Mouse (Mus musculus) cerebellum, adult 8-10 months (tissue): Measurements from ENCODE around the gene Bcap29.
"Not testable (repeated sequence)": the region's sequence is repeated elsewhere in the genome, so short reads cannot be mapped to it uniquely, and the experiment has no call there.

Source experiments
- DNase-seq: peaks from one replicate; pipeline ENCODE4 v3.0.0; 2022

Gene Bcap29

DNA sequence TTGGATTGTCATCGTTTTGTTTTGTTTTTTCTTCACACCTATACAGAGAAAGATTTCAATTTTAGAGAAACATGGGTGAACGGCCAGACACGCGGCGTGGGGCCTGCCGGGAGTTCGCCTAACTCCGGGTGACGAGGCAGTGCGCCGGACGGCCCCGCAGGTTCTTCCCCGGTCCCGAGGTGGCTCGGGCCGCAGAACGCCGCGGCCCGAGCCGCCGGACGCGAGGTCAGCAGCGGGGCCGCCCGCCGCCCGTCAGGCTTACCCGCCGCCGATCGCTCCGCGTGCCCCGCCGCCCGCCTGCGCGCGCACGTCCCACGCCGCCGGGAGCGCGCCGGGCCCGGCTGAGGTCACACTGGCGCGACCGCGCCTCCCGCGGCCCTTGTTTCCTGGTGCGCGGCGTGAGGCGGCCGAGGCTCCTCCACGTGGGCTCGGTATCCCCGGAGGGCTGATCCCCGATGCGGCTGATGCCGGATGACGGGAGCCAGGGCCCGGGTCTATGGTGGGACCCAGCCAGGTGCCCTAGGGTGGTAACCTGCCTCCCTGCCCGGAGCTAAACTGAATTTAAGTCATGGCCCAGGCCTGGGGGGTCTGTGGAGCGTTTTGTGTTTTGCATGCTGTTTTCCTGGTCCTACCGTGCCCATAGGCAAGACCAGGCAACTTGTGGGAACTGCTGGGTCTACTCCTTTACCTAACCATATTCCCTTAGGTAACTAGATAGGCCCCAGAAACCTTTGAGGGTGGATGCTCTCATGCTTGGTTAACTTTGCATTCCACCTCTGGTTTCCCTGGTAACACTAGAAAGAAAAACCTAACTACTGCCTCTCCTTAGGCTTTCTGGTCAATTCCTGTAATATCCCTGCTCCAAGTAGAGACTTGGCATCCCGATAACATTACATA lies at the start of gene Bcap29:
Gene Bcap29, minus strand, starts transcription at position 316 of the 897 bp plus-strand sequence.
- peak; percentile 73 for DNase-seq

DNA sequence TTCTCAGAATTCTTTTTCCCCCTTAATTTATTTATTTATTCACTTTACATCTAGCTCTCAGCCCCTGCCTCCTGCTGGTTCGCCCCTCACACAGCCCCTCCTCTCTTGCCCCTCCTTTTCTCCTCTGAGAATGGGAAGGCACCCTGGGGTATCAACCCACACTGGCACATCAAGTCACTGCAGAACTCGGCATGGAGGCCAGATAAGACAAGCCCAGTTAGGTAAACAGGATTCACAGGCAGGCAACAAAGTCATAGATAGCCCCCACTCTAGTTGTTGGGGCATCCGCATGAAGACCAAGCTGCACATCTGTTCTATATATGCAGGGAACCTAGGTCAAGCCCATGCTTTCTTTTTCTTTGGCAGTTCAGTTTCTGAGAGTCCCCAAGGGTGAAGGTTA lies 32.7 kb upstream of the Bcap29 start:
- no peak for DNase-seq

DNA sequence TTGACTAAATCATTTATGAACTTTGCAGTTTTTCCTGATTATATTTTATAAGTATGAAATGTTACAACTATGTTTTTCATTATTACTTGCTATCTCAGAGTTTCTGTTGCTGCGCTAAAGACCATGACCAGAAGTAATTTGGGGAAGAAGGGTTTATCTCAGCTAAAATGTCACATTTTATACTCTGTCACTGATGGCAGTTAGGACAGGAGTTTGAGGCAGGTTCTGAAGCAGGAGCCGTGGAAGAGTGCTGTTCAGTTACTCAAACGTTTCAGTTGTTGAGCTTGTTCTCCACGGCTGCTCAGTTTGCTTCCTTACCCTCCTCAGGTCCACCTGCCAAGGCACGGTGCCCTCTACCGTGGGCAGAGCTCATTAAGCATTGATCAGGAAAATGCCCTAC lies 31.5 kb upstream of the Bcap29 start:
- no peak for DNase-seq

DNA sequence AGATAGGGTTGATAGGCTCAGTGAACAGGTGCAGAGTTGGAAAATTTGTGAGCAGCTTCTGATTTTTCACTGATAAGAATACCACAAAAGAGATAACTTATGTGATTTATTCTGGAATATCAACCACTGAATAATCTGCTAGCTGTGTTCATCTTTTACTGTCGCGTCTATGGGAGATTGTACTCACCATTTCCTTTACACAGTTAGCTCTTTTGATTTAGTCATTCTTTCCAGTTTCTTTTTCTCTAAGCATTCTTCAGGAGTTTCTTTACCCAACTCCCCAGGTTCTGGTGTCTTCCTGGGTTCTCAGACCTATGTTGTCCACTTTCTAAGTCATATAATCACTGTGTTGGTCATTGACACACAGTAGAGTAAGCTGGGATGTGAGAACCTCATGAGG lies 22.4 kb upstream of the Bcap29 start:
- no peak for DNase-seq

DNA sequence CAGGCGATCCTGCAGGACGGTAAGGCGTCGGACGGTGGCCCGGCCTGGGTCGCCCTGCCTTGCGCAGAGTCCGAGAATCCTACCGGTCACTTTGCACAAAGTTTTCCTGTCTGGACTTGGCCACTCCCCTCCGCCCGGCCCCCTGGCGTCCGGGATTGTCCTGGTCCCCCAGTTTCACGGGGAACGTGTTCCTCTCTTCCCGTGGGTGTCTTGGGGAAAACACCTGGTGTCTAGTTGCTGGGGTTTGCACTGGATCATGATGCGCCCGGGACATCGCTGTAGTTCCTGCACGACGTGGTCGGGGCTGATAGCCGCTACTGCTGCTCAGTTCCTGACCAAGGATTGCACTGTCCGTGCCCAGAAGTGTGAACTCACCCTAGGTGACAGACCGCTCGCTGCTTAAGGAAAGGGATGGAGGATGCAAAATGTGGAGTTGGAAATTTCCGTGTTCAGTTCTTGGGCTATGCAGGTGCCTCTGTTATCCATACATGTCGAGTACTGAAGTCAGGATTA lies 20.6 kb upstream of the Bcap29 start:
- no peak for DNase-seq

DNA sequence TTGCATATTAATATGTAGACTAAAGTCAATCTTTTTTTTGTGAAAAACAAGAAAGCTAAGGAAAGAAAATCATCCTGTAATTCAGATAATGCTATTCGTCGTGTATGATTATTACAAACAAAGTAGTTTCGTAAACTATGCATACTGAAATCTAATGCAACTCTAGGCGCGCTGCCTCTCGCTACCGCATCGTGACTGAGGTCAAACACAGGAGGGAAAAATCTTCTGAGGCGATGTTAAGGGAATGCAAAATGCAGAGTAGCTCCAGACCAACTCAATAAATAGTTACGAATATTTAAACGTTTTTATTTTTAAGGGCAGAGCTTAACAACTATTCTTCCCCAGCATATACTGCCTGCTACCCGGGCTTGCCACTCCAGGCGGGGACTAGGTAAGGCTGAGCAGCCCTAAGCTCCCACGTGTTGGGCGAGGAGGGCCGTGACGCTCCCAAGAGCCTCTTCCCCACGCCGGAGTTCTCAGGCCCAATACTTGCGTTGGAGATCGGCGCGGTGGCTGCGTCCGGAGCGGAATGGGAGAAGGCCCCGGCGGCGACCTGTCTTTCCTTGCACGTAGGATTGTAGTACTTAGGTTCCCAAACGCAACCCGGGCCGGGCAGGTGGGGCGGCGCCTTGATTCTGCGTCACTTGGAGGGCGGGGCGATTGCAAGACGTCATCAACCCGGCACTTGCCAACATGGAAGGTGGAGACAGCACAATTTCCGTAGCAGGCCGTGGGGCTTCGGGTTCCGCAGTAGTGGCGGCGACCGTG lies 19.9 kb upstream of the Bcap29 start, which contains the start of the genes Dus4l and Cog5:
Gene Dus4l, minus strand, starts transcription at position 630 of the 768 bp plus-strand sequence.
Gene Cog5, plus strand, starts transcription at position 673 of the 768 bp plus-strand sequence.
- DNase-seq = peak; percentile 99

DNA sequence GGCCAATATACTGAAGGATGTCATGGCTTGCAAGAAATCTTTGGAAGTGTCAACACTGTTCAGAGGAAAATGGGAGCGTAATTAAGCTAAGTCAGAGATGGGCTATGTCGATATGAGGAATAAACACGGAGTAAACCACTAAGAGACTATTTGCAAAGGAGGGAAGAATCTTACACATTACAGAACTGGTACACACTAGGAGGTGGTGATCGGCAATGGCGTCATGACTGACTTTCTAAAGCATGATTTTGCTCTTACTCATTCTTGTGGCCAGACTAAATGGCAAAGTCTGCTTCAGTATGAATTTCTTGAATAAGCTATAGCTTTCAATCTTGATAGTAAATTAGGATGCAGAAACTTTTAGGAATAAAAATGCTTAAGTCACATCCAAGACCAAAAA lies 19.2 kb upstream of the Bcap29 start:
- no peak for DNase-seq

DNA sequence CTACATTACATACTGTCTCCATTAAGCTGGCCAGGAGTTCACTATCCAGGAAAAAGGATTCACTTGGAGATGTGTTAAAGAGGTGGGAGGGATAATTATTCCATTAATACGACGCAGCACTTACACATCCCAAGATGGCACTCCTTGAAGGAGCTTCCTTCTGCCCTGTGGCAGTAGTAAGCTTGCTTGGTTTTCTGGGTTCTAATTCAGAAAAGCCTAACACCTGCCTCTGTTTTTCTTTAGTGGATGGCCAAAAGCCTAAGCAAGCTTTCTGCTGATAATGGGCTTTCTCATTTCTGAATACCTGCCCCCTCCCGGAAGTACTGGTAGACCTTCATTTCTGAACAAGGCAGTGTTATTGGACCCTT lies 766 bp upstream of the Bcap29 start:
- no peak for DNase-seq

DNA sequence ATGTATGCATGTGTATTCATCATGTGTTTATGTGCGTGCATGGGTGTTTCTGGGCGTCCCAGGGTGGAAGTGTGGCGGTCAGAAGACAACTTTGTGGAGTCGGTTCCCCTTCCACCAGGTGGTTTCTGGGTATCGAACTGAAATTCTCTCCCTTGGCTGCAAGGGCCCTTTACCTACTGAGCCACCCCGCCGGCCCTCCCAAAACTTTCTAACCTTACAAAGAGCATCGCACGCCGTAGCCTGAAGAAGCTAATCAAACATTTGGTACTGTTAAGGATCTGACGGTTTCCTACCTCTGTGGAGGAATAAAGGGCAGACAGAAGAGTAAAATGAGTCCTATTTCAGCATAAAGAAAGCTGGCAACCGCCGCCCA lies 502 bp downstream of the Bcap29 start:
- no peak for DNase-seq

DNA sequence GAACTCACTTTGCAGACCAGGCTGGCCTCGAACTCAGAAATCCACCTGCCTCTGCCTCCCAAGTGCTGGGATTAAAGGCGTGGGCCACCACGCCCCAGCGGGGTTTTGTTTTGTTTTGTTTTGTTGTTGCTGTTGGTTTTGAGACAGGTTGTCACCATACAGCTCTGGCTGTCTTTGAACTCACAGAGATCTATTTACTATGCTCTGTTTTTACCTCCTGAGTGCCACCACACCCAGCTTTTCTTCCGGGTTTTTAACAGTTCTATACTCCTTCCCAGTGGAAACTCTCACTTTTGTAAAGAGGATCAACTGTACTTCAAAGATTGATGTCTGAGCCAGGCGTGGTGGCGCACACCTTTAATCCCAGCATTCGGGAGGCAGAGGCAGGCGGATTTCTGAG lies 6.1 kb downstream of the Bcap29 start:
- DNase-seq = not testable (repeated sequence)

DNA sequence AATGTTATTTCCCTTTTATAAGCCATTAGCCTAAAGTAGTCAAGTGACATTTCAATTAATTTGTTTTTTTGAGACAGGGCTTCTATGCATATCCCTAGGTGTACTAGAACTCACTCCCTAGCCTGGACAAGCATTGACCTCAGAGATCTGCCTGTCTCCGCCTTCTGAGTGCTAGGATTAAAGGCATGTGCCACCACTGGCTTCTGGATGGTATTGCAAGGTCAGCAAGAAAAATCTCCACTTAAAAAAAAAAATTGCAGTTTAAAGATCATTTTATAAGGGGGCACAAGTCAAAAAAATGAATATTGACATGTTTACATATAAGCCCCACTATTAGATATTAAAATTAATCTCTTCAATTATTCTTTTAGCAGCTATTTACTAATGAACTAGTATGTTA lies 9.4 kb downstream of the Bcap29 start:
- DNase-seq = no peak

DNA sequence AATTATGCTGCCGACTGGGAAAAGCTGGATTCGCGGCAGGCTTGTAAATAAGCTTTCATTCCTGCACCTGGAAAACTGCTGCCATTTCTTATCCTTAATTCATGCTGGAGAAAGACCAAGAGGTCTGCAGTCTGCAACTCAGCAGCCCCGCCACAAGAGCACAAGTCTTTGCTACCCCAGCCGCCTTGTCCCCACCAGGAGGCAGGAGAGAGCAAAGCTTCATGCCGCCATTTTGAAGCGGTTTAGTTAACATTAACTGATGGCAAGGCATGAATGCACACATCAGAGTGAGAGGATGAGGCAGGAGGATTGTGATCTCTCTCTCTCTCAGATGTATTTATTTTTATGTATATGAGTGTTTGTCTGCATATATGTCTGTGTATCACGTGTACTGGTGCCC lies 14.4 kb downstream of the Bcap29 start:
- DNase-seq = no peak

DNA sequence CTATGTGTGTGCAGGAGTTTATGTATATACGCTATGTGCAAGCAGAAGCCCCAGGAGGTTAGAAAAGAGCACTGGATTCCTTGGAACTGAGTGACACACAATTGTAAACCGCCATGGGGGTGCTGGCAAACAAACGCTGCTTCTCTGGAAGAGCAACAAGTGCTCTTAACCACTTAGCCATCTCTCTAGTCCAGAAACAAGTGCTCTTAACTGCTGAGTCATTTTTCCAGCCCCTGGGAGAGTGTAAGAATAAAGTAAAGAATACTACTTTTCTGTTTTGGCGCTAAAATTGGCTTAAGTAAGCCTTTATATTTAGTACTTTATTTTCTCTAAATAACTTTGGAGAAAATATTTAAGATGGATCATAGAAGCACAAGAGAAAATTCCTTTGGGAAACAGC lies 21.1 kb downstream of the Bcap29 start:
- DNase-seq = no peak

DNA sequence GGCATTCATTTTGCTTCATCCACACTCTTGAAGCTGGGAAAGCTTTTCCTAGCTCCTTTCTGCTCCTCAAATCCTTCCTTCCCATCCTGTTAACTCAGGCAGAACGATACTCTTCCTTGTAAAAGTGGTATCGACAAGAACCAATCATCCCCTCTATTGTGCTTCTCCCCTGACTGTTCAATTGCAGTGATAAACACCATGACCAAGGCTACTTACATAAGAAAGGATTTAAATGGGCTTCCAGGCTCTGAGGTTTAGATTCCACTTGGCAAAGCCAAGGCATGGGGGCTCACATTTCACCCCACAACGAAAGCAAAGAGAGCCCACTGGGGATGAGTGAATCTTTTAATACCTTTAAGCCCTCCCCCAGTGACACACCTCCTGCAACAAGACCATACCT lies 26.3 kb downstream of the Bcap29 start:
- no peak for DNase-seq

DNA sequence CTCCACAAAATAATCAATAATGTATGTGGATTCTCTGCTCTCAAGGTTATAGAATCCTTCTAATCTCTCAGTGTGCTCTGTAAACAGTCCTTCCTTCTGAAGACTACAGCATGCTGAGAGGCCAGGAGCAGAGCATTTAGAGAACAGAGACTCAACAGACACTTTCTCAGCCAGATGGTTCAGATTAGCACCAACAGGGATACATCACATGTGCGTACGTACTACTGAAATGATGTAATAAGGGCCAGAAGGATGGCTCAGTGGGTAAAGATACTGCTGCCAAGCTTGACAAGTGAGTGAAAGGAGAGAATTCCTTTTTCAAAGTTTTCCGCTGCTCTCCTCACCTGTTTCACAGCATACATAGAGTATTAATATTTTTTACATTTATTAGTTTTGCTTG lies 29.6 kb downstream of the Bcap29 start:
- DNase-seq = peak; percentile 11

DNA sequence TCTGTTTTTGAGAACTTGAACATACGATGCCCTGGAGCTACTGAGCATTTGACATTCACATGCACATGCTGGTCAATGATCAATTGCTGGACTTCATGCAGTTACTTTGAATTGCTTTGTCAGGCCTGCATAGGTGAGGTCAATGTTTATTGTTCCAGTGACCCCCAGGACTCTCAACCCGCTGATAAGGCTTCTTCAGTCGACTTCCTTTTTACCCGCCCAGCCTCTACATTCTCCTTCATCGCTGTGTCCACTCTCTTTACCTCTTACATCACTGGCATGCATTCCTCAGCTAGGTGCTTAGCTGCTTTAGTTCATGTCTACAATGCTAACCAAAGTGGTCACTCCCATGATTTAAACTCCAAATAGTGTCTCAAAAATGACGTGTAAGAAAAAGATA lies 30.9 kb downstream of the Bcap29 start:
- no peak for DNase-seq

DNA sequence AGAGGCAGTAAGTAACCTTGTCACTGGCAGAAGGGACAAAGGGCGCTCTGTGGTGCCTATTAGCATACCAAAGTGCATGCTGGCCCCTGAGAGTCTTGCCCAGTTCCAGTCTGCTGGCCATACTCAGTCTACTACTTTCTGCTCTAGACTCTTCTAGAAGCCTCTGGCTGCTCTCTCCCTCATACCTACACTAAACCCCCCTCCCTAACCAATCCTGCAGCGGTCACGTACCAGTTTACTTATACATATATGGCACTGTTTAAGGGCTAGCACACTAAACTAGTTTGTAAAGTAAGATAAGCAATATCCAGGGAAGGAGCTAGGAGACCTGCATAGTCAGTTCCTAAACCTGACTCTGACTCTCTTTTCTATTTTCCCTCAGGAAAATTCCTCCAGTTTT lies 40.2 kb downstream of the Bcap29 start:
- DNase-seq = no peak

DNA sequence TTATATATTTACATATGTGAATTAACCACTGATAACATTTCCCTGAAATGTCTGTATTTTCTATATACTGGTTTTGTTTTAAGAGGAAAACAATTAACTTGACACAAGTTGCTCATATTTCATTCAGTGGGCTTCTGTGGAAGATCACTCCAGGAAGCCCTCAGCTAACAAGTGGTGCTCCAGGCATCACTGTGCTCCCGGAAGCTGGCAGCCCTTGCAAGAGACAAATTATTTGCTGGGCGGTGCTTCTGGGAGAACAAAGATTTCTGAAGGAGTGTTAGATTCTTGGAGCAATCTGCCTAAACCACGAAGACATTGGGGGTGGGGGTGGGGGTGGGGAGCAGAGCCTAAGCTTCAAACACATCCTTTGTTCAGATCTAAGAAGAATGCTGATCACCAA lies 42.4 kb downstream of the Bcap29 start:
- no peak for DNase-seq

DNA sequence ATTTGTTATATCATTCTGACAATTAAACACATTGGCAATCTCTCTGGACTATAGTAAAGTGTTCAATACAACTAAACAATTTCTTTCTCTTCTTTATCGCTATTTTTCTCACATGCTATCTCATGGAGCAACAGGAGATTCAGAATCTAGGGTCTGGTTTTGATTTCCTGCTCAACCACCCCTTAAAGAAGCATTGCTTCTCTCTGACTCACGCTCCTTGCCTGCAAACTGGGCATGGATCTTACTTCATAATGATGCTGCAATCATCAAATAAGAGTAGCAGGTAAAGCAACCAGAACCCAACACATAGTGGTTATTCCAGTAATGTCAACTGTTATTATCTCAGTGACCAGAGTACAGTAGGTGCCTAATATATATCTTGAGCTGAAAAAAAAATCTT lies 50.7 kb downstream of the Bcap29 start:
- no peak for DNase-seq

DNA sequence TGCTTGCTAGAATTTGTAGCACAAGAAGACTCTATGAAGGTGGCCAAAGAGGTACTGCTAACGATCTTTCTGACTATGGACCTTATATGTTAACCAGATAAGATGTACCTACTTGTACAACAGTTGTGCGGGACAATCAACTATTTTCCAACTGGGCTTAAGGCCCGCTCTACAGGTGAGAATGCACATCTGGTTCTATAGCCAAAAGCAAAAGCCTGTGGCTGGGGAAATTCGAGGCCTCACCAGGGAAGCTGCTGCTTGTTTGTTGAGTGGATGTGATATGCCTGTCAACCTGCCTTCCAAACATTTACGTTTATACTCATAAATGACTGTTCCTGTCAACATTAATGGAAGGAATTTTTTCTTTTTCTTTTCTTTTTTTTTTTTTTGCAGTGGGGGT lies 52.4 kb downstream of the Bcap29 start:
- no peak for DNase-seq

DNA sequence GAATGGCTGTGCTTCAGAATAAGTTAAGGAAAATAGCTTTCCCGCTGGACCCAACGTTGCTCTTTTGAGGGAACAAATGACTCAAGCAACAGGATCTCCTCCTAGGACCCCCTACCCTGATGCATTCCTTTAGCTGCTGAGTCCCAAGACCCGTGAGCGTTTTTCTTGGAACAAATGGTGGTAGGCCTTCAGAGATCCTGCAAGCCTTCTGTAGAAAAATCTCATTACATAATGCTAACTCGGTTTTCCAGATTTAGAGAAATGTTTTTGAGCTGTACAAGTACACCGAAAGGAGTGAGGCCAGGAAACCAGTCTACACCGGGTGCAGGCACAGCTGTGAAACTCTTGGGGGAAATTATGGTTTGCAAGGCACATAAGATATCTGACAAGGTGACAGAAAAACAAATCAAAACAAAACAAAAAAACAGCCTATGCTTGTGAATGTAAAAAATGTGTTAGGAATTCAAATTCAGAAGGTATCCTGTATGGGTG lies 53.1 kb downstream of the Bcap29 start:
- DNase-seq = no peak

DNA sequence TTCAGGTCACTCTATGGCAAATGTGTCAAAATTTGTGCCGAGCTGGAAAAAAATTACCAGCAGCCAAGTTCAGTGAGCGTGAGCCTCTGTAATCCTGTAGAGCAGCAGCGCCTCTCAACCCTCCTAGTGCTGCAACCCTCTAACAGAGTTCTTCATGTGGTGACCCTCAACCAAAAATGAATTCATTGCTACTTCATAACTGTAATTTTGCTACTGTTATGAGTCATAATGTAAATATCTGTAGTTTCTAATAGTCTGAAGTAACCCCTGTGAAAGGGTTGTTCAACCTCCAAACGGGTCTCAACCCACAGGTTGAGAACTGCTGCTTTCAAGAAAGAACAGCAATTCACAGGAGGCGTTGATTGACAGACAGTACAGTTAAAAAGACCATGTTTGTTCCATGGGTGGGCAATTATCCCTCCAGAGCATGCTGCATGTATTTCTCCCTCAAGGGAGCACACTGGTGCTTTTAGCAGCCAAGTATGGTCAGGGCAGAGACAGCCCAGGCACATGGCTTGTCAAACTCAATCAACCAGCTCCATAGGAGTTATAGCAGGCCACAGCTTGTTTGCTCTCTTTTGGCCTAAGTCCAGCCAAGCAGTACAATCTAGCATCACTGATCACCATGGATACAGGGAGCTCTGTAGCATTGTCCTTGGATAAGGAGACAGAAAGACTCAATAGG lies 53.7 kb downstream of the Bcap29 start:
- no peak for DNase-seq
